Mouse (Mus musculus) intestine, embryonic 14.5 days (tissue): ENCODE measurements around the gene Tor1b. TPM values are rescaled to one million over a fixed set of nuclear protein-coding genes. Genes with fewer than 3 reads are reported as not detected.

Experiments
- ATAC-seq: fragments of 200-750 bp; cut with Nextera tagmentation; replicated peaks from 2 replicates; pipeline ENCODE4 v1.8.0; 2017; ENCODE audit warnings: low read depth, moderate number of reproducible peaks, moderate TSS enrichment, moderate library complexity; ENCODE audit not compliant: low FRiP score, low TSS enrichment
- DNase-seq: peaks from one replicate; pipeline ENCODE4 v3.0.0-alpha.2; 2018; ENCODE audit warnings: low spot score
- H3K27ac ChIP-seq: fragments of 300-500 bp; sonication (generic); 2 replicates; pipeline ENCODE4 v1.5.1; 2014; ENCODE audit warnings: low read depth, mild to moderate bottlenecking, control low read depth
- H3K27me3 ChIP-seq: fragments of 300-500 bp; sonication (generic); replicated peaks from 2 replicates; pipeline ENCODE4 v1.6.1; 2014; ENCODE audit warnings: low read length, control low read depth; ENCODE audit not compliant: control insufficient read depth, insufficient read depth
- H3K36me3 ChIP-seq: fragments of 300-500 bp; sonication (generic); 2 replicates; pipeline ENCODE4 v1.6.1; 2014; ENCODE audit warnings: low read length, control low read depth; ENCODE audit not compliant: control insufficient read depth, insufficient read depth
- H3K4me1 ChIP-seq: fragments of 300-500 bp; sonication (generic); replicated peaks from 2 replicates; pipeline ENCODE4 v1.6.1; 2014; ENCODE audit warnings: low read length, control low read depth, mixed read lengths; ENCODE audit not compliant: control insufficient read depth, insufficient read depth
- H3K4me2 ChIP-seq: fragments of 300-500 bp; sonication (generic); 2 replicates; pipeline ENCODE4 v1.6.1; 2014; ENCODE audit warnings: low read length
- H3K4me3 ChIP-seq: fragments of 300-500 bp; sonication (generic); 2 replicates; pipeline ENCODE4 v1.5.1; 2014; ENCODE audit warnings: low read depth, low read length, control low read depth, mixed read lengths
- H3K9ac ChIP-seq: fragments of 300-500 bp; sonication (generic); 2 replicates; pipeline ENCODE4 v1.6.1; 2014; ENCODE audit warnings: mild to moderate bottlenecking, low read length
- H3K9me3 ChIP-seq: fragments of 300-500 bp; sonication (generic); 2 replicates; pipeline ENCODE4 v1.6.1; 2016; ENCODE audit warnings: low read length, control low read depth; ENCODE audit not compliant: control insufficient read depth
- WGBS: fragments of 180-500 bp; shearing (Covaris S2); extraction: QIAGEN DNeasy Blood & Tissue Kit; methylation state at CpG from one replicate; pipeline ENCODE4 v1.1.7; 2014; 5-methylcytosine and 5-hydroxymethylcytosine counted together
- polyA plus RNA-seq: library from polyadenylated mRNA; unstranded; fragments of >200 nt; fragmentation: Nextera tagmentation; extraction: Ambion mirVana; gene quantifications from 2 replicates; pipeline ENCODE4 v1.2.1, GENCODE M21; 2014

The Tor1b gene
- polyA plus RNA-seq, 1 experiment from 2014 or later = 29.1 TPM

- peaks cover under 1% of the 10 kb centered on the region; the same call in 1 of the 2 replicates for H3K4me1 ChIP-seq
- H3K4me3 ChIP-seq = no peak overlapping the region
- no peak overlapping the region for H3K4me2 ChIP-seq
- no peak for ATAC-seq
- DNase-seq = no peak
- H3K36me3 ChIP-seq = peaks cover 98% of the 10 kb centered on the region
- no peaks in the 10 kb centered on the region for H3K27me3 ChIP-seq
- 52% methylated on average over 5 of the region's 5 CpGs for WGBS
- no peak overlapping the region for H3K27ac ChIP-seq
- H3K9me3 ChIP-seq = no peaks in the 10 kb centered on the region
- H3K9ac ChIP-seq = no peak overlapping the region
Measured at GRCm38 (mm10) chr2:30959856-30960255, 7.1 kb downstream of the Tor1b start.

- Histone ChIP-seq H3K4me2 (no peak overlapping the region), H3K27ac (no peak overlapping the region), H3K9me3 (no peaks in the 10 kb centered on the region), H3K4me3 (no peak overlapping the region), H3K9ac (no peak overlapping the region), H3K4me1 (peaks cover 11% of the 10 kb centered on the region), H3K36me3 (peaks cover 73% of the 10 kb centered on the region), H3K27me3 (no peaks in the 10 kb centered on the region)
- ATAC-seq = no peak
- no peak for DNase-seq
- 82% methylated on average over 11 of the region's 11 CpGs for WGBS
Measured at GRCm38 (mm10) chr2:30962570-30963254, 10.0 kb downstream of the Tor1b start.

- H3K9ac ChIP-seq = no peak overlapping the region
- H3K36me3 ChIP-seq = peaks cover 43% of the 10 kb centered on the region
- H3K27me3 ChIP-seq = no peaks in the 10 kb centered on the region
- H3K4me2 ChIP-seq = no peak overlapping the region
- 91% methylated on average over 8 of the region's 8 CpGs for WGBS
- DNase-seq (no peak), ATAC-seq (no peak)
- H3K27ac ChIP-seq = no peak overlapping the region
- H3K4me3 ChIP-seq = no peak overlapping the region
- peaks cover 11% of the 10 kb centered on the region for H3K4me1 ChIP-seq
- H3K9me3 ChIP-seq = no peaks in the 10 kb centered on the region
Measured at GRCm38 (mm10) chr2:30965627-30966026, 12.9 kb downstream of the Tor1b start.

GRCm38 (mm10) chr2:30966826-30967225 is 14.1 kb downstream of the Tor1b start:
- H3K9me3 ChIP-seq = no peaks in the 10 kb centered on the region
- peak overlapping the region; percentile 87 for H3K4me2 ChIP-seq
- H3K27ac ChIP-seq = no peak overlapping the region
- WGBS = 18% methylated on average over 16 of the region's 16 CpGs
- peaks cover 11% of the 10 kb centered on the region for H3K4me1 ChIP-seq
- H3K9ac ChIP-seq = peak overlapping the region; percentile 86
- peak overlapping the region; percentile 100 for H3K4me3 ChIP-seq
- peaks cover 31% of the 10 kb centered on the region for H3K36me3 ChIP-seq
- no peaks in the 10 kb centered on the region for H3K27me3 ChIP-seq
- no peak for ATAC-seq
- peak; percentile 60 for DNase-seq

GRCm38 (mm10) chr2:30967352-30968327 is 14.9 kb downstream of the Tor1b start, which contains the start of gene Tor1a:
Gene Tor1a (minus strand): TSS chr2:30967933.
- no peaks in the 10 kb centered on the region for H3K27me3 ChIP-seq
- peak within 1 kb of the TSS; percentile 86 for H3K9ac ChIP-seq
- WGBS = 2% methylated on average over 59 of the region's 59 CpGs
- peaks cover 11% of the 10 kb centered on the region for H3K4me1 ChIP-seq
- H3K4me3 ChIP-seq = peak within 1 kb of the TSS; percentile 100
- peaks cover 24% of the 10 kb centered on the region for H3K36me3 ChIP-seq
- H3K9me3 ChIP-seq = no peaks in the 10 kb centered on the region
- peak within 1 kb of the TSS; percentile 87 for H3K4me2 ChIP-seq
- H3K27ac ChIP-seq = peak within 1 kb of the TSS; percentile 59; the same call in 1 of the 2 replicates
- ATAC-seq (peak; percentile 92), DNase-seq (peak; percentile 92)

GRCm38 (mm10) chr2:30981790-30982513 is 29.2 kb downstream of the Tor1b start, which contains the start of the genes BC005624 and Usp20:
Gene BC005624 (minus strand): TSS chr2:30982201.
Gene Usp20 (plus strand): TSS chr2:30982279.
- Histone ChIP-seq H3K27ac (no peak within 1 kb of the TSS), H3K4me1 (peaks cover 16% of the 10 kb centered on the region), H3K4me3 (peak within 1 kb of the TSS; percentile 84), H3K27me3 (no peaks in the 10 kb centered on the region), H3K36me3 (peaks cover 27% of the 10 kb centered on the region), H3K9me3 (no peaks in the 10 kb centered on the region), H3K9ac (peak within 1 kb of the TSS; percentile 51), H3K4me2 (peak within 1 kb of the TSS; percentile 74)
- ATAC-seq (peak; percentile 96), DNase-seq (peak; percentile 99)
- WGBS = under 1% methylated on average over 66 of the region's 66 CpGs

- H3K4me1 ChIP-seq = peaks cover 16% of the 10 kb centered on the region
- WGBS = 48% methylated on average over 7 of the region's 7 CpGs
- peak; percentile 56 for DNase-seq
- no peaks in the 10 kb centered on the region for H3K27me3 ChIP-seq
- H3K4me3 ChIP-seq = peak overlapping the region; percentile 84
- H3K9me3 ChIP-seq = no peaks in the 10 kb centered on the region
- peak overlapping the region; percentile 43; the same call in 1 of the 2 replicates for H3K9ac ChIP-seq
- no peak for ATAC-seq
- H3K27ac ChIP-seq = no peak overlapping the region
- H3K36me3 ChIP-seq = peaks cover 17% of the 10 kb centered on the region
- peak overlapping the region; percentile 73 for H3K4me2 ChIP-seq
Measured at GRCm38 (mm10) chr2:30983024-30983423, 30.3 kb downstream of the Tor1b start.
